Mouse (Mus musculus) cortical plate, adult 2 months (tissue): ENCODE measurements at regions not wholly inside any gene's neighbourhood (a gene's known extent, or its start where the extent isn't known, plus 50 kb on each side); places are given as distances from the start of the nearest gene placed in this dataset.

ENCODE experiments used
- CTCF ChIP-seq: fragments of 200-500 bp; IDR thresholded peaks from 2 replicates; pipeline ENCODE4 v1.5.1; 2011; ENCODE audit warnings: mild to moderate bottlenecking, control low read depth, low read length; ENCODE audit not compliant: insufficient read depth; ENCODE audit errors: extremely low read depth
- POLR2A ChIP-seq: fragments of 200-500 bp; IDR thresholded peaks from 2 replicates; pipeline ENCODE4 v1.6.1; 2011; ENCODE audit warnings: mild to moderate bottlenecking, low read length, control low read depth; ENCODE audit not compliant: insufficient read depth; ENCODE audit errors: extremely low read depth

GRCm38 (mm10) chr5:18478420-18478819 lies 118.3 kb upstream of the Gnai1 start:
- TF ChIP-seq CTCF (no peak), POLR2A (no peak)
